Mouse (Mus musculus) midbrain, embryonic 16.5 days (tissue): ENCODE results near the gene Sbf2. TPM values are rescaled to one million over a fixed set of nuclear protein-coding genes. Genes with fewer than 3 reads are reported as not detected.

ENCODE experiments used
- ATAC-seq: fragments of 200-750 bp; cut with Nextera tagmentation; 2 replicates; pipeline ENCODE4 v1.8.0; 2017; ENCODE audit warnings: moderate TSS enrichment
- H3K27ac ChIP-seq: fragments of 300-500 bp; sonication (generic); 2 replicates; pipeline ENCODE4 v1.5.1; 2014; ENCODE audit warnings: mild to moderate bottlenecking, low read length, mixed read lengths
- H3K27me3 ChIP-seq: fragments of 300-500 bp; sonication (generic); 2 replicates; pipeline ENCODE4 v1.6.1; 2014; ENCODE audit warnings: low read depth, low read length, mixed read lengths; ENCODE audit not compliant: control insufficient read depth, insufficient read depth
- H3K36me3 ChIP-seq: fragments of 300-500 bp; sonication (generic); 2 replicates; pipeline ENCODE4 v1.6.1; 2014; ENCODE audit warnings: mild to moderate bottlenecking, low read length, moderate library complexity, mixed read lengths; ENCODE audit not compliant: control insufficient read depth, insufficient read depth
- H3K4me1 ChIP-seq: fragments of 300-500 bp; sonication (generic); 2 replicates; pipeline ENCODE4 v1.6.1; 2014; ENCODE audit warnings: mild to moderate bottlenecking, low read length, mixed read lengths; ENCODE audit not compliant: control insufficient read depth, insufficient read depth
- H3K4me2 ChIP-seq: fragments of 300-500 bp; sonication (generic); 2 replicates; pipeline ENCODE4 v1.6.1; 2014; ENCODE audit warnings: mild to moderate bottlenecking, low read length, mixed read lengths
- H3K4me3 ChIP-seq: fragments of 300-500 bp; sonication (generic); 2 replicates; pipeline ENCODE4 v1.5.1; 2014; ENCODE audit warnings: low read depth, mild to moderate bottlenecking, low read length, moderate library complexity, mixed read lengths
- H3K9ac ChIP-seq: fragments of 300-500 bp; sonication (generic); 2 replicates; pipeline ENCODE4 v1.6.1; 2014; ENCODE audit warnings: low read depth, low read length, mixed read lengths
- H3K9me3 ChIP-seq: fragments of 300-500 bp; sonication (generic); replicated peaks from 2 replicates; pipeline ENCODE4 v1.6.1; 2014; ENCODE audit warnings: mild to moderate bottlenecking, low read length, mixed read lengths; ENCODE audit not compliant: control insufficient read depth, poor library complexity, severe bottlenecking
- WGBS: fragments of 180-500 bp; shearing (Covaris S2); extraction: QIAGEN DNeasy Blood & Tissue Kit; methylation state at CpG from one replicate; pipeline ENCODE4 v1.1.7; 2014; 5-methylcytosine and 5-hydroxymethylcytosine counted together
- polyA plus RNA-seq: library from polyadenylated mRNA; unstranded; fragments of >200 nt; fragmentation: Nextera tagmentation; extraction: Ambion mirVana; gene quantifications from 2 replicates; pipeline ENCODE4 v1.2.1, GENCODE M21; 2015

Sbf2 gene
- polyA plus RNA-seq, 1 experiment from 2014 or later: 57.1 TPM

GRCm38 (mm10) chr7:110288191-110288604 is 326.5 kb downstream of the Sbf2 start:
- H3K4me2 ChIP-seq: no peak overlapping the region
- no peaks in the 10 kb centered on the region for H3K27me3 ChIP-seq
- H3K4me3 ChIP-seq: no peak overlapping the region
- H3K9me3 ChIP-seq: no peaks in the 10 kb centered on the region
- ATAC-seq: no peak
- no peaks in the 10 kb centered on the region for H3K36me3 ChIP-seq
- H3K27ac ChIP-seq: no peak overlapping the region
- WGBS: 91% methylated on average over 4 of the region's 4 CpGs
- H3K4me1 ChIP-seq: no peaks in the 10 kb centered on the region
- H3K9ac ChIP-seq: no peak overlapping the region

GRCm38 (mm10) chr7:110287476-110288071 is 327.1 kb downstream of the Sbf2 start:
- H3K4me1 ChIP-seq: no peaks in the 10 kb centered on the region
- 0 out of 2 replicates have a peak, but pooled peaks have one; percentile 17 for ATAC-seq
- H3K27ac ChIP-seq: no peak overlapping the region
- 71% methylated on average over 8 of the region's 8 CpGs for WGBS
- no peak overlapping the region for H3K4me2 ChIP-seq
- H3K9me3 ChIP-seq: no peaks in the 10 kb centered on the region
- H3K9ac ChIP-seq: no peak overlapping the region
- H3K27me3 ChIP-seq: no peaks in the 10 kb centered on the region
- no peaks in the 10 kb centered on the region for H3K36me3 ChIP-seq
- no peak overlapping the region for H3K4me3 ChIP-seq

- ATAC-seq: peak; percentile 89
- no peak overlapping the region for H3K4me3 ChIP-seq
- no peak overlapping the region for H3K9ac ChIP-seq
- no peak overlapping the region for H3K27ac ChIP-seq
- no peaks in the 10 kb centered on the region for H3K9me3 ChIP-seq
- H3K4me2 ChIP-seq: no peak overlapping the region
- no peaks in the 10 kb centered on the region for H3K4me1 ChIP-seq
- no peaks in the 10 kb centered on the region for H3K27me3 ChIP-seq
- H3K36me3 ChIP-seq: no peaks in the 10 kb centered on the region
- WGBS: 7% methylated on average over 12 of the region's 12 CpGs
These were observed 327.8 kb downstream of the Sbf2 start for GRCm38 (mm10) chr7:110286838-110287475.

- Histone ChIP-seq H3K27me3 (no peaks in the 10 kb centered on the region), H3K9ac (no peak overlapping the region), H3K4me2 (no peak overlapping the region), H3K9me3 (no peaks in the 10 kb centered on the region), H3K4me3 (no peak overlapping the region), H3K4me1 (no peaks in the 10 kb centered on the region), H3K27ac (no peak overlapping the region), H3K36me3 (no peaks in the 10 kb centered on the region)
- WGBS: 70% methylated on average over 8 of the region's 8 CpGs
- ATAC-seq: no peak
These were observed 328.5 kb downstream of the Sbf2 start for GRCm38 (mm10) chr7:110286198-110286732.

- Histone ChIP-seq H3K4me2 (no peak overlapping the region), H3K4me1 (no peaks in the 10 kb centered on the region), H3K4me3 (no peak overlapping the region), H3K27ac (no peak overlapping the region), H3K9ac (no peak overlapping the region), H3K9me3 (no peaks in the 10 kb centered on the region), H3K27me3 (no peaks in the 10 kb centered on the region), H3K36me3 (no peaks in the 10 kb centered on the region)
- WGBS: 74% methylated on average over 3 of the region's 3 CpGs
- ATAC-seq: no peak
These were observed 328.9 kb downstream of the Sbf2 start for GRCm38 (mm10) chr7:110285849-110286151.

- Histone ChIP-seq H3K9ac (no peak overlapping the region), H3K4me1 (no peaks in the 10 kb centered on the region), H3K4me3 (no peak overlapping the region), H3K27ac (no peak overlapping the region), H3K36me3 (no peaks in the 10 kb centered on the region), H3K9me3 (no peaks in the 10 kb centered on the region), H3K27me3 (no peaks in the 10 kb centered on the region), H3K4me2 (no peak overlapping the region)
- no peak for ATAC-seq
- WGBS: 95% methylated on average over 12 of the region's 12 CpGs
These were observed 329.5 kb downstream of the Sbf2 start for GRCm38 (mm10) chr7:110285076-110285848.

- 93% methylated on average over 6 of the region's 6 CpGs for WGBS
These were observed 331.0 kb downstream of the Sbf2 start for GRCm38 (mm10) chr7:110283484-110284275.

GRCm38 (mm10) chr7:110282797-110283196 is 331.9 kb downstream of the Sbf2 start:
- Histone ChIP-seq H3K4me2 (no peak overlapping the region), H3K27ac (no peak overlapping the region), H3K9me3 (no peaks in the 10 kb centered on the region), H3K9ac (no peak overlapping the region), H3K36me3 (no peaks in the 10 kb centered on the region), H3K4me3 (no peak overlapping the region), H3K27me3 (no peaks in the 10 kb centered on the region), H3K4me1 (no peaks in the 10 kb centered on the region)
- no peak for ATAC-seq
- 79% methylated on average over 11 of the region's 11 CpGs for WGBS

More at GRCm38 (mm10) chr7:110283484-110284275, 331.0 kb downstream of the Sbf2 start:
- H3K36me3 ChIP-seq: no peaks in the 10 kb centered on the region
- H3K4me2 ChIP-seq: no peak overlapping the region
- H3K9ac ChIP-seq: no peak overlapping the region
- H3K9me3 ChIP-seq: no peaks in the 10 kb centered on the region
- no peak overlapping the region for H3K27ac ChIP-seq
- H3K27me3 ChIP-seq: no peaks in the 10 kb centered on the region
- H3K4me3 ChIP-seq: no peak overlapping the region
- H3K4me1 ChIP-seq: no peaks in the 10 kb centered on the region
- ATAC-seq: no peak
